ENCODE assay signal across 19 mouse cellular contexts in the genomic region with DNA sequence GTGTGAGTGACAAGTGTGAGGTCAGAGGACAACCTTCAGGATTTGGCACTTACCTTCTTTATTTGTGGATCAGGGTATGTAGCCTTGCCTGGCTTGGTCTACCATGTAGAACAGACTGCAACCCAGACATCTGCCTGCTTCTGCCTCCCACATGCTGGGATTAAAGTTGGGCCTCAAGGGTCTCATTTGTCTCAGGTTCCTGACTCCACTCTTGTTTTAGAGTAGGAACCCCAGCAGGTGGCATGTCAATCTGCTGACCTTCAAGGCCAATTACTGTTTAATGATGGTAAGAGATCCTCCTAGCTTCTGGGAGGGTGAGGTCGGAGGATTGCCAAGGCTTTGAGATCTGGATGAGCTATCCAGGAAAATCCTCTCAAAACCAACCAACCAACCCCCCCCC. TPM values are rescaled to one million over a fixed set of nuclear protein-coding genes. Genes with fewer than 3 reads are reported as not detected.
A peak's percentile ranks its signal among the peaks of the same experiment; 100 is the strongest.
DNase-seq lines count a peak whose midpoint lies in the region; ATAC-seq and TF ChIP-seq lines count a peak whose summit lies in the region.
"Had no signal": no experiment of that assay in that cellular context is flagged by ENCODE, and none has a peak within 500 bp of the region (broad histone marks: within the 10 kb centered on the region; RNA-seq: fewer than 3 reads in every experiment).

No protein-coding gene starts in this region.

- no peaks in the 10 kb centered on the region for H3K27me3 ChIP-seq in forebrain, postnatal 0 days (ENCODE audit: insufficient read depth, low read length)
- no peaks in the 10 kb centered on the region for H3K27me3 ChIP-seq in forebrain, embryonic 10.5 days (ENCODE audit: poor library complexity, severe bottlenecking)
- H3K27me3 ChIP-seq in lung, embryonic 14.5 days (ENCODE audit: insufficient read depth, low read length), result no peaks in the 10 kb centered on the region
- H3K27me3 ChIP-seq in lung, postnatal 0 days (replicated peaks; ENCODE audit: insufficient read depth, low read length), result no peaks in the 10 kb centered on the region
- H3K27me3 ChIP-seq in E14TG2a.4 (ENCODE audit: insufficient read depth, low read length), result no peaks in the 10 kb centered on the region
- H3K27me3 ChIP-seq: embryonic facial prominence, embryonic 13.5 days; limb, embryonic 15.5 days had no signal

- H3K9ac ChIP-seq in forebrain, postnatal 0 days, result no peak overlapping the region
- no peak overlapping the region for H3K9ac ChIP-seq in lung, embryonic 14.5 days
- no peak overlapping the region for H3K9ac ChIP-seq in lung, postnatal 0 days (replicated peaks; ENCODE audit: low read depth)
- H3K9ac ChIP-seq: embryonic facial prominence, embryonic 13.5 days; limb, embryonic 15.5 days had no signal

- H3K27ac ChIP-seq in forebrain, postnatal 0 days (ENCODE audit: low read depth, low read length), result no peak overlapping the region
- no peak overlapping the region for H3K27ac ChIP-seq in forebrain, embryonic 10.5 days
- H3K27ac ChIP-seq in lung, embryonic 14.5 days (ENCODE audit: low read depth), result no peak overlapping the region
- H3K27ac ChIP-seq in lung, postnatal 0 days (ENCODE audit: low read length), result no peak overlapping the region
- H3K27ac ChIP-seq: embryonic facial prominence, embryonic 13.5 days; limb, embryonic 15.5 days had no signal

- 0 out of 2 replicates have a peak overlapping the region, but pooled peaks have one; percentile 74 for H3K4me2 ChIP-seq in forebrain, postnatal 0 days (ENCODE audit: low read depth)
- peak overlapping the region; percentile 81; the same call in 1 of the 2 replicates for H3K4me2 ChIP-seq in lung, embryonic 14.5 days
- no peak overlapping the region for H3K4me2 ChIP-seq in lung, postnatal 0 days (replicated peaks; ENCODE audit: low read depth, low read length)

- no peaks in the 10 kb centered on the region for H3K9me3 ChIP-seq in forebrain, postnatal 0 days (ENCODE audit: low read length)
- no peaks in the 10 kb centered on the region; the same call in 1 of the 2 replicates for H3K9me3 ChIP-seq in forebrain, embryonic 10.5 days
- no peaks in the 10 kb centered on the region for H3K9me3 ChIP-seq in lung, embryonic 14.5 days (ENCODE audit: low read depth, low read length)
- H3K9me3 ChIP-seq in lung, postnatal 0 days (ENCODE audit: low read length), result no peaks in the 10 kb centered on the region
- no peaks in the 10 kb centered on the region for H3K9me3 ChIP-seq in E14TG2a.4 (ENCODE audit: low read length)
- H3K9me3 ChIP-seq: embryonic facial prominence, embryonic 13.5 days; heart, embryonic 10.5 days; limb, embryonic 15.5 days had no signal

- no peak for DNase-seq in forebrain, postnatal 0 days
- DNase-seq in forebrain, embryonic 10.5 days (ENCODE audit: extremely low spot score, low spot score), result no peak
- DNase-seq in lung, embryonic 14.5 days, result no peak
- DNase-seq in lung, postnatal 0 days (ENCODE audit: low spot score), result no peak
- DNase-seq in R1 (ENCODE audit: low read depth, low spot score), result peak; percentile 61
- DNase-seq: adrenal gland, postnatal 14 days; B cell, adult 2 months; cerebellum, adult 18-20 months; heart, postnatal 10 days; kidney, adult 18-20 months; kidney, postnatal 10 days; right cerebral cortex, postnatal 25 days; thymus, adult 2 months had no signal

- ATAC-seq in forebrain, postnatal 0 days, result no peak
- no peak for ATAC-seq in lung, embryonic 14.5 days (ENCODE audit: insufficient read depth)
- ATAC-seq in lung, postnatal 0 days, result no peak
- ATAC-seq in activated CD4-positive, CD25-positive, alpha-beta regulatory T cell, adult 4 months, result no peak
- ATAC-seq: forebrain, embryonic 16.5 days had no signal

- H3K4me1 ChIP-seq in forebrain, postnatal 0 days (ENCODE audit: insufficient read depth), result peaks cover 16% of the 10 kb centered on the region
- peaks cover 28% of the 10 kb centered on the region for H3K4me1 ChIP-seq in forebrain, embryonic 10.5 days
- H3K4me1 ChIP-seq in lung, embryonic 14.5 days (ENCODE audit: insufficient read depth), result peaks cover 12% of the 10 kb centered on the region; the same call in 1 of the 2 replicates
- peaks cover 10% of the 10 kb centered on the region; the same call in 1 of the 2 replicates for H3K4me1 ChIP-seq in lung, postnatal 0 days (ENCODE audit: insufficient read depth, low read depth, low read length)
- peaks cover 45% of the 10 kb centered on the region for H3K4me1 ChIP-seq in E14TG2a.4 (replicated peaks; ENCODE audit: low read depth, low read length)

- TF ChIP-seq CTCF in forebrain, postnatal 0 days (IDR thresholded peaks at IDR 0.05; ENCODE audit: low read depth), result no peak
- TF ChIP-seq CTCF in lung, embryonic 14.5 days (IDR thresholded peaks at IDR 0.05; ENCODE audit: low read depth), result no peak
- TF ChIP-seq CTCF in lung, postnatal 0 days (IDR thresholded peaks at IDR 0.05), result no peak
- no peak for TF ChIP-seq CTCF in E14TG2a.4 (conservative IDR thresholded peaks at IDR 0.05; ENCODE audit: low read length)

- 79% methylated on average over 1 of the region's 1 CpGs for WGBS in forebrain, postnatal 0 days
- WGBS in forebrain, embryonic 10.5 days, result 71% methylated on average over 1 of the region's 1 CpGs
- 88% methylated on average over 1 of the region's 1 CpGs for WGBS in lung, embryonic 14.5 days
- 86% methylated on average over 1 of the region's 1 CpGs for WGBS in lung, postnatal 0 days

- no peak overlapping the region for H3K4me3 ChIP-seq in forebrain, postnatal 0 days (ENCODE audit: low read depth, low read length)
- no peak overlapping the region for H3K4me3 ChIP-seq in forebrain, embryonic 10.5 days
- no peak overlapping the region for H3K4me3 ChIP-seq in lung, embryonic 14.5 days (ENCODE audit: low read depth, low read length)
- H3K4me3 ChIP-seq in lung, postnatal 0 days (ENCODE audit: low read depth, low read length), result no peak overlapping the region
- peak overlapping the region; percentile 95; the same call in 1 of the 2 replicates for H3K4me3 ChIP-seq in E14TG2a.4 (replicated peaks; ENCODE audit: low read length)

- H3K36me3 ChIP-seq in forebrain, postnatal 0 days (ENCODE audit: insufficient read depth), result no peaks in the 10 kb centered on the region
- H3K36me3 ChIP-seq in forebrain, embryonic 10.5 days (replicated peaks), result no peaks in the 10 kb centered on the region; the same call in 1 of the 2 replicates
- H3K36me3 ChIP-seq in lung, embryonic 14.5 days (ENCODE audit: insufficient read depth), result no peaks in the 10 kb centered on the region
- H3K36me3 ChIP-seq in lung, postnatal 0 days (ENCODE audit: insufficient read depth, low read length), result no peaks in the 10 kb centered on the region
- peaks cover 2% of the 10 kb centered on the region for H3K36me3 ChIP-seq in E14TG2a.4 (ENCODE audit: insufficient read depth, low read length)
- H3K36me3 ChIP-seq: embryonic facial prominence, embryonic 13.5 days; heart, embryonic 10.5 days had no signal

- no peak for TF ChIP-seq EP300 in lung, postnatal 0 days (IDR thresholded peaks at IDR 0.05)

RNA-seq across cellular contexts. Expression of a gene that starts 2.5 kb away (rescaled TPM):
- total RNA-seq in forebrain, postnatal 0 days (2014; rRNA removed), result 35.3 and 44.9 TPM in 2 replicates
- 5.2 and 7.5 TPM in 2 replicates for polyA plus RNA-seq in forebrain, postnatal 0 days (2015; fragmentation: Nextera tagmentation; extraction: Ambion mirVana)
- 24.9 and 30.7 TPM in 2 replicates for polyA plus RNA-seq in forebrain, embryonic 10.5 days (2016; fragmentation: Nextera tagmentation; extraction: Ambion mirVana)
- polyA plus RNA-seq in lung, embryonic 14.5 days (2014; fragmentation: Nextera tagmentation; extraction: Ambion mirVana), result 33.3 and 36.5 TPM in 2 replicates
- polyA plus RNA-seq in lung, postnatal 0 days (2015; fragmentation: Nextera tagmentation; extraction: Ambion mirVana), result 9.6 and 16.2 TPM in 2 replicates
- 10 to 100 TPM; 21.4 to 26.6 TPM for polyA plus RNA-seq in activated CD4-positive, CD25-positive, alpha-beta regulatory T cell, adult 4 months (2017; shearing (Covaris generic))
